Mouse (Mus musculus) forebrain, embryonic 15.5 days (tissue): ENCODE measurements around the gene Gpc6. TPM values are rescaled to one million over a fixed set of nuclear protein-coding genes. Genes with fewer than 3 reads are reported as not detected.
"Not testable (repeated sequence)": the region's sequence is repeated elsewhere in the genome, so short reads cannot be mapped to it uniquely, and the experiment has no call there.

Experiments
- ATAC-seq: fragments of 200-750 bp; cut with Nextera tagmentation; replicated peaks from 2 replicates; pipeline ENCODE4 v1.8.0; 2017; ENCODE audit warnings: mild to moderate bottlenecking, moderate TSS enrichment, moderate library complexity
- H3K27ac ChIP-seq: fragments of 300-500 bp; sonication (generic); replicated peaks from 2 replicates; pipeline ENCODE4 v1.5.1; 2015; ENCODE audit warnings: mild to moderate bottlenecking, inconsistent platforms
- H3K27me3 ChIP-seq: fragments of 300-500 bp; sonication (generic); 2 replicates; pipeline ENCODE4 v1.6.1; 2015; ENCODE audit warnings: inconsistent platforms
- H3K36me3 ChIP-seq: fragments of 300-500 bp; sonication (generic); 2 replicates; pipeline ENCODE4 v1.6.1; 2015; ENCODE audit warnings: mild to moderate bottlenecking, inconsistent platforms
- H3K4me1 ChIP-seq: fragments of 300-500 bp; sonication (generic); 2 replicates; pipeline ENCODE4 v1.6.1; 2015; ENCODE audit warnings: inconsistent platforms
- H3K4me2 ChIP-seq: fragments of 300-500 bp; sonication (generic); replicated peaks from 2 replicates; pipeline ENCODE4 v1.6.1; 2015; ENCODE audit warnings: mild to moderate bottlenecking, inconsistent platforms
- H3K4me3 ChIP-seq: fragments of 300-500 bp; sonication (generic); 2 replicates; pipeline ENCODE4 v1.5.1; 2015; ENCODE audit warnings: mild to moderate bottlenecking, inconsistent platforms
- H3K9ac ChIP-seq: fragments of 300-500 bp; sonication (generic); replicated peaks from 2 replicates; pipeline ENCODE4 v1.6.1; 2015; ENCODE audit warnings: mild to moderate bottlenecking, inconsistent platforms
- H3K9me3 ChIP-seq: fragments of 300-500 bp; sonication (generic); 2 replicates; pipeline ENCODE4 v1.6.1; 2016; ENCODE audit warnings: inconsistent platforms
- WGBS: fragments of 180-500 bp; shearing (Covaris S2); methylation state at CpG from one replicate; pipeline ENCODE4 v1.1.7; 2015; ENCODE audit warnings: mixed read lengths; 5-methylcytosine and 5-hydroxymethylcytosine counted together
- polyA plus RNA-seq: library from polyadenylated mRNA; unstranded; fragments of >200 nt; fragmentation: Nextera tagmentation; extraction: Ambion mirVana; gene quantifications from 2 replicates; pipeline ENCODE4 v1.2.1, GENCODE M21; 2015

Gene Gpc6
- polyA plus RNA-seq, 1 experiment from 2014 or later, result 18.3 TPM

- H3K4me3 ChIP-seq, result no peak overlapping the region
- 74% methylated on average over 9 of the region's 9 CpGs for WGBS
- no peak overlapping the region for H3K27ac ChIP-seq
- H3K9me3 ChIP-seq, result no peaks in the 10 kb centered on the region
- ATAC-seq, result no peak
- no peaks in the 10 kb centered on the region for H3K36me3 ChIP-seq
- no peak overlapping the region for H3K4me2 ChIP-seq
- H3K4me1 ChIP-seq, result no peaks in the 10 kb centered on the region; the same call in 1 of the 2 replicates
- H3K9ac ChIP-seq, result no peak overlapping the region
- H3K27me3 ChIP-seq, result no peaks in the 10 kb centered on the region
These were observed 482.9 kb downstream of the Gpc6 start for GRCm38 (mm10) chr14:117407824-117408524.

GRCm38 (mm10) chr14:117408525-117408835 lies 483.4 kb downstream of the Gpc6 start:
- H3K4me3 ChIP-seq, result no peak overlapping the region
- no peak overlapping the region for H3K27ac ChIP-seq
- H3K4me1 ChIP-seq, result no peaks in the 10 kb centered on the region; the same call in 1 of the 2 replicates
- no peaks in the 10 kb centered on the region for H3K9me3 ChIP-seq
- no peak for ATAC-seq
- 74% methylated on average over 3 of the region's 3 CpGs for WGBS
- H3K27me3 ChIP-seq, result no peaks in the 10 kb centered on the region
- no peaks in the 10 kb centered on the region for H3K36me3 ChIP-seq
- H3K9ac ChIP-seq, result no peak overlapping the region
- H3K4me2 ChIP-seq, result no peak overlapping the region

GRCm38 (mm10) chr14:117409778-117410177 lies 484.7 kb downstream of the Gpc6 start:
- Histone ChIP-seq H3K4me2 (no peak overlapping the region), H3K27me3 (no peaks in the 10 kb centered on the region), H3K36me3 (no peaks in the 10 kb centered on the region), H3K4me1 (no peaks in the 10 kb centered on the region; the same call in 1 of the 2 replicates), H3K27ac (no peak overlapping the region), H3K9me3 (no peaks in the 10 kb centered on the region), H3K9ac (no peak overlapping the region), H3K4me3 (no peak overlapping the region)
- ATAC-seq, result no peak
- 82% methylated on average over 2 of the region's 2 CpGs for WGBS

GRCm38 (mm10) chr14:117410511-117410910 lies 485.4 kb downstream of the Gpc6 start:
- no peak for ATAC-seq
- Histone ChIP-seq H3K4me2 (no peak overlapping the region), H3K9ac (no peak overlapping the region), H3K27ac (no peak overlapping the region), H3K27me3 (no peaks in the 10 kb centered on the region), H3K36me3 (no peaks in the 10 kb centered on the region), H3K4me3 (no peak overlapping the region), H3K9me3 (no peaks in the 10 kb centered on the region), H3K4me1 (no peaks in the 10 kb centered on the region; the same call in 1 of the 2 replicates)
- WGBS, result 96% methylated on average over 2 of the region's 2 CpGs

- no peaks in the 10 kb centered on the region for H3K9me3 ChIP-seq
- no peaks in the 10 kb centered on the region for H3K27me3 ChIP-seq
- H3K27ac ChIP-seq, result no peak overlapping the region
- no peak overlapping the region for H3K9ac ChIP-seq
- no peak overlapping the region for H3K4me2 ChIP-seq
- no peaks in the 10 kb centered on the region for H3K36me3 ChIP-seq
- H3K4me1 ChIP-seq, result no peaks in the 10 kb centered on the region
- no peak for ATAC-seq
- no peak overlapping the region for H3K4me3 ChIP-seq
These were observed 489.9 kb downstream of the Gpc6 start for GRCm38 (mm10) chr14:117415045-117415444.

- ATAC-seq, result no peak
- 64% methylated on average over 6 of the region's 6 CpGs for WGBS
- Histone ChIP-seq H3K36me3 (no peaks in the 10 kb centered on the region), H3K9me3 (no peaks in the 10 kb centered on the region), H3K27me3 (no peaks in the 10 kb centered on the region), H3K4me2 (no peak overlapping the region), H3K9ac (no peak overlapping the region), H3K4me3 (no peak overlapping the region), H3K4me1 (no peaks in the 10 kb centered on the region), H3K27ac (no peak overlapping the region)
These were observed 494.6 kb downstream of the Gpc6 start for GRCm38 (mm10) chr14:117419561-117420218.

GRCm38 (mm10) chr14:117421170-117421569 lies 496.1 kb downstream of the Gpc6 start:
- Histone ChIP-seq H3K4me3 (no peak overlapping the region), H3K4me2 (no peak overlapping the region), H3K36me3 (no peaks in the 10 kb centered on the region), H3K9me3 (no peaks in the 10 kb centered on the region), H3K4me1 (peaks cover 2% of the 10 kb centered on the region; the same call in 1 of the 2 replicates), H3K9ac (no peak overlapping the region), H3K27ac (no peak overlapping the region), H3K27me3 (no peaks in the 10 kb centered on the region)
- 80% methylated on average over 3 of the region's 3 CpGs for WGBS
- no peak for ATAC-seq

- Histone ChIP-seq H3K36me3 (no peaks in the 10 kb centered on the region), H3K4me1 (peaks cover 5% of the 10 kb centered on the region; the same call in 1 of the 2 replicates), H3K4me3 (no peak overlapping the region), H3K27ac (no peak overlapping the region), H3K4me2 (no peak overlapping the region), H3K9me3 (no peaks in the 10 kb centered on the region), H3K9ac (no peak overlapping the region), H3K27me3 (no peaks in the 10 kb centered on the region)
- 0 out of 2 replicates have a peak, but pooled peaks have one; percentile 29 for ATAC-seq
- WGBS, result 13% methylated on average over 7 of the region's 7 CpGs
These were observed 501.0 kb downstream of the Gpc6 start for GRCm38 (mm10) chr14:117426116-117426515.

- no peak for ATAC-seq
- Histone ChIP-seq H3K4me3 (no peak overlapping the region), H3K27me3 (no peaks in the 10 kb centered on the region), H3K4me2 (no peak overlapping the region), H3K27ac (no peak overlapping the region), H3K36me3 (no peaks in the 10 kb centered on the region), H3K9me3 (no peaks in the 10 kb centered on the region), H3K9ac (no peak overlapping the region), H3K4me1 (peaks cover 5% of the 10 kb centered on the region; the same call in 1 of the 2 replicates)
- 37% methylated on average over 3 of the region's 3 CpGs for WGBS
These were observed 502.7 kb downstream of the Gpc6 start for GRCm38 (mm10) chr14:117427776-117428175.

GRCm38 (mm10) chr14:117435739-117436138 lies 510.6 kb downstream of the Gpc6 start:
- Histone ChIP-seq H3K27me3 (no peaks in the 10 kb centered on the region), H3K9me3 (no peaks in the 10 kb centered on the region), H3K4me1 (no peaks in the 10 kb centered on the region), H3K4me3 (no peak overlapping the region), H3K4me2 (no peak overlapping the region), H3K27ac (no peak overlapping the region), H3K36me3 (no peaks in the 10 kb centered on the region), H3K9ac (no peak overlapping the region)
- WGBS, result 93% methylated on average over 13 of the region's 13 CpGs
- ATAC-seq, result no peak

- peak; percentile 53 for ATAC-seq
- H3K36me3 ChIP-seq, H3K4me3 ChIP-seq, H3K4me2 ChIP-seq, H3K27ac ChIP-seq, H3K4me1 ChIP-seq, H3K9me3 ChIP-seq, H3K9ac ChIP-seq, H3K27me3 ChIP-seq: not testable (repeated sequence)
- WGBS, result 93% methylated on average over 2 of the region's 2 CpGs
These were observed 521.6 kb downstream of the Gpc6 start for GRCm38 (mm10) chr14:117446675-117447231.

- Histone ChIP-seq H3K4me3 (no peak overlapping the region), H3K9me3 (no peaks in the 10 kb centered on the region), H3K9ac (no peak overlapping the region), H3K4me1 (peaks cover 4% of the 10 kb centered on the region), H3K36me3 (no peaks in the 10 kb centered on the region), H3K27ac (no peak overlapping the region), H3K27me3 (no peaks in the 10 kb centered on the region), H3K4me2 (no peak overlapping the region)
- no peak for ATAC-seq
- WGBS, result 11% methylated on average over 3 of the region's 3 CpGs
These were observed 526.4 kb downstream of the Gpc6 start for GRCm38 (mm10) chr14:117451391-117451991.
